Mouse (Mus musculus) midbrain, embryonic 12.5 days (tissue): ENCODE measurements around the gene Pmp22. TPM values are rescaled to one million over a fixed set of nuclear protein-coding genes. Genes with fewer than 3 reads are reported as not detected.

Experiments
- ATAC-seq: fragments of 200-750 bp; cut with Nextera tagmentation; 2 replicates; pipeline ENCODE4 v1.8.0; 2017; ENCODE audit warnings: low read depth, moderate TSS enrichment, moderate library complexity; ENCODE audit not compliant: low FRiP score
- H3K27ac ChIP-seq: fragments of 300-500 bp; sonication (generic); replicated peaks from 2 replicates; pipeline ENCODE4 v1.5.1; 2016; ENCODE audit warnings: mild to moderate bottlenecking
- H3K27me3 ChIP-seq: fragments of 300-500 bp; sonication (generic); 2 replicates; pipeline ENCODE4 v1.6.1; 2016; ENCODE audit warnings: mild to moderate bottlenecking
- H3K36me3 ChIP-seq: fragments of 300-500 bp; sonication (generic); 2 replicates; pipeline ENCODE4 v1.6.1; 2016
- H3K4me1 ChIP-seq: fragments of 300-500 bp; sonication (generic); 2 replicates; pipeline ENCODE4 v1.6.1; 2016
- H3K4me2 ChIP-seq: fragments of 300-500 bp; sonication (generic); replicated peaks from 2 replicates; pipeline ENCODE4 v1.6.1; 2016; ENCODE audit warnings: mild to moderate bottlenecking, moderate library complexity
- H3K4me3 ChIP-seq: fragments of 300-500 bp; sonication (generic); 2 replicates; pipeline ENCODE4 v1.5.1; 2016; ENCODE audit warnings: mild to moderate bottlenecking
- H3K9ac ChIP-seq: fragments of 300-500 bp; sonication (generic); replicated peaks from 2 replicates; pipeline ENCODE4 v1.6.1; 2016; ENCODE audit warnings: mild to moderate bottlenecking, moderate library complexity
- H3K9me3 ChIP-seq: fragments of 300-500 bp; sonication (generic); 2 replicates; pipeline ENCODE4 v1.6.1; 2016; ENCODE audit warnings: mild to moderate bottlenecking
- WGBS: fragments of 180-500 bp; shearing (Covaris S2); methylation state at CpG from one replicate; pipeline ENCODE4 v1.1.7; 2016; 5-methylcytosine and 5-hydroxymethylcytosine counted together
- polyA plus RNA-seq: library from polyadenylated mRNA; unstranded; fragments of >200 nt; fragmentation: Nextera tagmentation; extraction: Ambion mirVana; gene quantifications from 2 replicates; pipeline ENCODE4 v1.2.1, GENCODE M21; 2016

Gene Pmp22
- polyA plus RNA-seq = 29.8 and 41.6 TPM in 2 replicates

DNA sequence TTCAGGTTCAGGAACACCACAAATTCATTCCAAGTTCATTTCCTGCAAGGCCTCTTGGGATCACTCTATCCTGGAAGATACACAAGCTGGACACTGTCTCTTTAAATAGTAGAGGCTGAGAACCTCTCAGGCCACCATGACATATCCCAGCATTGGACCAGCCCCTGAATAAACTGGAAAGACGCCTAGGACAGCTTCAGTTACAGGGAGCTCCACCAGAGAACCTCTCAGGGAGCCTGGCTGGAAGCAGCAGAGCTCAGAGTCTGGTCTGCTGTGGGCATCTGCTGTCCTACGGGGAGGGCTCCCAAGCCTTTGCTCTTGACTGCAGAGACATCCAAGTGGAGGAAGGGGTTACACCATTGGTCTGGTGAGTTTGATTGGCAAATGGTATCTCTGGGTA is at the start of gene Pmp22:
TSS of gene Pmp22 (plus strand) at position 199 of the 400 bp plus-strand sequence.
- Histone ChIP-seq H3K9me3 (no peaks in the 10 kb centered on the region), H3K4me1 (peaks cover 22% of the 10 kb centered on the region), H3K4me2 (no peak within 1 kb of the TSS), H3K27me3 (peaks cover 63% of the 10 kb centered on the region), H3K36me3 (no peaks in the 10 kb centered on the region), H3K27ac (no peak within 1 kb of the TSS), H3K4me3 (no peak within 1 kb of the TSS), H3K9ac (no peak within 1 kb of the TSS)
- no peak for ATAC-seq
- WGBS = 76% methylated on average over 2 of the region's 2 CpGs

GRCm38 (mm10) chr11:63084536-63084935 is 44.2 kb upstream of the Pmp22 start:
- H3K4me3 ChIP-seq = no peak overlapping the region
- no peak overlapping the region for H3K27ac ChIP-seq
- no peaks in the 10 kb centered on the region for H3K4me1 ChIP-seq
- no peak for ATAC-seq
- WGBS = 85% methylated on average over 3 of the region's 3 CpGs
- no peak overlapping the region for H3K9ac ChIP-seq
- H3K27me3 ChIP-seq = no peaks in the 10 kb centered on the region
- no peaks in the 10 kb centered on the region for H3K36me3 ChIP-seq
- 0 out of 2 replicates have a peak, but pooled peaks cover 4% of the 10 kb centered on the region for H3K9me3 ChIP-seq
- no peak overlapping the region for H3K4me2 ChIP-seq

DNA sequence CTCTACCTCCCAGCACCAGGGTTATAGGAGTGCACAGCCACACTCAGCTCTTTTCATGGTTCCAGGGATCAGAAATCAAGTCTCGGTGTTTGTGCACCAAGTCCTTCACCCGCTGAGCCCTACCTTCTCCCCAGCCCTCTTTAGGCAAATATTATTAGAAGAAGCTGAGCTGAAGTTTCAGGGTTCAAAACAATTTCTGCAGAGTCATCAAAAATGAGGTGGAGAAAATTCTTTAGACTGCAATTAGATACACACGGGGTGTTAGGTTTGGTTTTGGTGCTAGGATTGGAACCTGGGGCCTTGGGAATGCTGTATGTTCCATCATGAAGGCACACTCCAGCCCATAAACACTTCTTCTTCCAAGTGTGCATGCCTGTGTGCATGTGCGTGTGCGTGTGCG is 40.1 kb upstream of the Pmp22 start:
- no peak for ATAC-seq
- Histone ChIP-seq H3K4me2 (no peak overlapping the region), H3K9me3 (0 out of 2 replicates have a peak, but pooled peaks cover 4% of the 10 kb centered on the region), H3K9ac (no peak overlapping the region), H3K36me3 (no peaks in the 10 kb centered on the region), H3K27me3 (no peaks in the 10 kb centered on the region), H3K27ac (no peak overlapping the region), H3K4me3 (no peak overlapping the region), H3K4me1 (no peaks in the 10 kb centered on the region)
- WGBS = 93% methylated on average over 6 of the region's 6 CpGs

DNA sequence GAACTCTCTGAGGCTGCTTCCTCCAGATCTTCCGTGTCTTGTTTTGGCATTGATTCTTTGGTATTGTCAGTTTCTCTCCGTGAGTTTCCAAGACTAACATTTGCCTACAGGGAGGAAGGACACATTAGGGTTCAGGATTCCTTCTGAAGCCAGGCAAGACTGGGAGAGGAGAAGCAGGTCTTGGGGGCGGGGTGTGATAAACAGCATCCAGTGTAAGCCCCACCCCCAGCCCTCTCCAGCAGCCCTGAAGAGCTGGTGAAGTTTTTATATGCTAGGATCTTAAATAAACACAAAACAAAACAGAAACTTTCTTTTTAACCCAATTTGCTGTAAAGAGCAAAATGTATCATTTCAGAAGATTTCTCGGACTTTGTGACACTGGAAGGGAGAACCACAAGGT is 38.6 kb upstream of the Pmp22 start:
- no peak overlapping the region for H3K4me3 ChIP-seq

DNA sequence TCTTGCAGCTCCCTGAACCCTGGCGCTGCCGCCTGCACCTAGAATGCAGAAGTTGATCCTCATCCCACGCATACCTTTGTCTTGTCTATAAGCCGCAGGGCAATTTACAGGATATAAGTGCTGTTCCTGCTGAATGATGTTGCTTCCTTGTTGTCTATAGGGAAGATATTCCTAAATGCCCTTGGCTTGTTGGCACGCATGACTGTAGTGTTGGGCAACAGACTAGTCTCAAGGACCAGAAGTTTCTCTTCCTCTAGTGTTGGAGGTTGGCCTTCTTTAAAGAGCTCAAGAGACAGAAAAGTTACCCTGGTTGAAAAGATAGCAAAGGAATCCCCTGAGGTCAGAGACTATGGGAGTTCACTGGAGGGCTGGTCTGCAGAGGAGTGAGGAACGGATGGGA is 37.8 kb upstream of the Pmp22 start:
- Histone ChIP-seq H3K27me3 (no peaks in the 10 kb centered on the region), H3K36me3 (no peaks in the 10 kb centered on the region), H3K4me2 (no peak overlapping the region), H3K27ac (no peak overlapping the region), H3K4me1 (no peaks in the 10 kb centered on the region), H3K9ac (no peak overlapping the region), H3K9me3 (no peaks in the 10 kb centered on the region), H3K4me3 (no peak overlapping the region)
- 96% methylated on average over 6 of the region's 6 CpGs for WGBS
- no peak for ATAC-seq

More for the DNA sequence above, 38.6 kb upstream of the Pmp22 start:
- H3K4me2 ChIP-seq = no peak overlapping the region
- H3K9ac ChIP-seq = no peak overlapping the region
- no peak for ATAC-seq
- H3K9me3 ChIP-seq = no peaks in the 10 kb centered on the region
- H3K4me1 ChIP-seq = no peaks in the 10 kb centered on the region
- WGBS = 55% methylated on average over 4 of the region's 4 CpGs
- H3K36me3 ChIP-seq = no peaks in the 10 kb centered on the region
- H3K27ac ChIP-seq = no peak overlapping the region
- no peaks in the 10 kb centered on the region for H3K27me3 ChIP-seq

DNA sequence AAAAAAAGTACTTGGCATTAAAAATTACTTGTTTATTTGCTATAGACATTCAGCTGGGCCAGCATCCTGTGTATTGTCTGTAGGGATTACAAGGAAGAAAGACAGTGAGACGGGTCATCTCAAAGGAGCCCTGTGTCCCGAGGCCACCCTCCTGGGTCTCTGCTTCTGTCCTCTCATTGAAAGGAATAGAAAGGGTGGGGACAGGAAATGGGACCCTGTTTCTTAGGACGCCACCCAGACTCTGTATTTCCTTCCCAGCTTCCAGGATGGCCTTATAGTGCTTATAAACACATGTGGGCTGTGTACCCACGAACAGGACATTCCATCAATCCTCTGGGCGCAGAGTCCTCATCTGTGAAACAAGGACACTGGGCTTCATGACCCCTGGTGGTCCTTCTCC is 36.5 kb upstream of the Pmp22 start:
- ATAC-seq = no peak
- no peak overlapping the region for H3K4me3 ChIP-seq
- no peaks in the 10 kb centered on the region for H3K9me3 ChIP-seq
- 66% methylated on average over 5 of the region's 5 CpGs for WGBS
- no peaks in the 10 kb centered on the region for H3K36me3 ChIP-seq
- no peak overlapping the region for H3K9ac ChIP-seq
- H3K4me2 ChIP-seq = no peak overlapping the region
- no peaks in the 10 kb centered on the region for H3K4me1 ChIP-seq
- H3K27me3 ChIP-seq = no peaks in the 10 kb centered on the region
- H3K27ac ChIP-seq = no peak overlapping the region

DNA sequence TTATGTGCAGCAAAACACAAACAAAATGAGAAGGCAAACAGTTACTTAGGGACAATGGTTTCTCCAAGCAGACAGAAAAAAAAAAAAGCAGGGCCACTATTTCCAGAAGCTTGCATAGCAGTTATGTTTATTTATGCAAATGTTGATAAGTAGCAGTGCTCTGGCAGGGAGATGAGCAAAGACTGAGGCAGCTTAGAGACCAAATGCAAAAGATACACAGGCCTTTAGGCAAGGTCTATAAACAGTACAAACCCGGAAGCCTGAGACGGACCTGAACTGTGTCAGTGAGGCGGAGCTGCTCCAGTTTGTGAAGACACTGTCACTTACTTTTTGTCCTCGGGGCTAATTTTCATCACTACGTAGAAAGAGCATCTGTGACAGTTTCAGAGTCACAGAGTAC is 35.2 kb upstream of the Pmp22 start:
- Histone ChIP-seq H3K36me3 (no peaks in the 10 kb centered on the region), H3K27me3 (no peaks in the 10 kb centered on the region), H3K4me2 (no peak overlapping the region), H3K4me1 (no peaks in the 10 kb centered on the region), H3K27ac (no peak overlapping the region), H3K4me3 (no peak overlapping the region), H3K9ac (no peak overlapping the region), H3K9me3 (no peaks in the 10 kb centered on the region)
- WGBS = 76% methylated on average over 5 of the region's 5 CpGs
- no peak for ATAC-seq

- H3K27me3 ChIP-seq = no peaks in the 10 kb centered on the region
- no peak overlapping the region for H3K4me3 ChIP-seq
- no peaks in the 10 kb centered on the region for H3K9me3 ChIP-seq
- no peak overlapping the region for H3K9ac ChIP-seq
- no peaks in the 10 kb centered on the region for H3K4me1 ChIP-seq
- ATAC-seq = no peak
- no peak overlapping the region for H3K27ac ChIP-seq
- no peak overlapping the region for H3K4me2 ChIP-seq
- WGBS = 89% methylated on average over 8 of the region's 8 CpGs
- no peaks in the 10 kb centered on the region for H3K36me3 ChIP-seq
These were observed 34.3 kb upstream of the Pmp22 start for GRCm38 (mm10) chr11:63094496-63094895.

GRCm38 (mm10) chr11:63098016-63098415 is 30.8 kb upstream of the Pmp22 start:
- Histone ChIP-seq H3K27me3 (no peaks in the 10 kb centered on the region), H3K4me2 (no peak overlapping the region), H3K36me3 (no peaks in the 10 kb centered on the region), H3K27ac (no peak overlapping the region), H3K9ac (no peak overlapping the region), H3K9me3 (no peaks in the 10 kb centered on the region), H3K4me3 (no peak overlapping the region), H3K4me1 (no peaks in the 10 kb centered on the region)
- 84% methylated on average over 3 of the region's 3 CpGs for WGBS
- no peak for ATAC-seq

- no peaks in the 10 kb centered on the region for H3K9me3 ChIP-seq
- no peak overlapping the region for H3K4me3 ChIP-seq
- no peak for ATAC-seq
- H3K27me3 ChIP-seq = no peaks in the 10 kb centered on the region
- WGBS = 80% methylated on average over 3 of the region's 3 CpGs
- no peaks in the 10 kb centered on the region for H3K4me1 ChIP-seq
- H3K36me3 ChIP-seq = no peaks in the 10 kb centered on the region
- no peak overlapping the region for H3K27ac ChIP-seq
- no peak overlapping the region for H3K4me2 ChIP-seq
- H3K9ac ChIP-seq = no peak overlapping the region
These were observed 29.4 kb upstream of the Pmp22 start for GRCm38 (mm10) chr11:63099390-63099789.

DNA sequence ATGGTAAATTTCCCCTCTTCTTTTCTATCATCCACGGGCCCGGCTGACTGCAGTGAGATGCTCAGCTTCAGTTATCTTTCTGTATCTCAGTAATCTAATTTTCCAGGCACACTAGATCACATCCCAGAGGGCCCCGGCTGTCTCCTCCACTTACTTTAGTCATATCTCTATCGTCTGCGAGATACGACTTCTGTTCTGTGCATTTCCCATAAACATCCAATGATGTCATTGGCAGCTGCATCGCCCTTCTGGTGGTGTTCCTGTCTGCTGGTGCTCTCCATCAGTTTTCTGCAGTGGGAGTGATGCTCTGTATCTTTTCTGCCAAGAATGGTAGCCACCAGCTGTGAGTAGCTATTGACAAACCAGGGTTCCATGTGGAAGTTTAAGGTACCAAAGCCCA is 25.5 kb upstream of the Pmp22 start:
- no peak for ATAC-seq
- 92% methylated on average over 7 of the region's 7 CpGs for WGBS

DNA sequence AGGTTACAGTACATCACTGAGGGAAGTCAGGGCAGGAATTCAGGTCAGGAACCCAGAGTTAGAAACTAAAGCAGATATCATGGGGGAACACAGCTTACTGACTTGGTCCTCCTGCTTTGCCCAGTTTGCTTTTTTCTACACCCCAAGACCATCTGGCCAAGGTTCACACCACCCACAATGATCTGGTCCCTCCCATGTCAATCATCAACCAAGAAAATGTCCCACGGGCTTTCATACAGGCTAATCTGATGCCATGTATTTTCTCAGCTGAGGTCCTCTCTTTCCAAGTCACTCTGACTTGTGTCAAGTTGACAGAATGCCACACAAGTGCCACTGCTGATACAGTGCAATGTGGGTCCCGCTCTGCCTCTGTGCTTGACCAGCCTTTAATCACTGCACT is 24.8 kb upstream of the Pmp22 start:
- Histone ChIP-seq H3K4me2 (no peak overlapping the region), H3K4me3 (no peak overlapping the region), H3K4me1 (no peaks in the 10 kb centered on the region), H3K9ac (no peak overlapping the region), H3K27ac (no peak overlapping the region), H3K36me3 (no peaks in the 10 kb centered on the region), H3K27me3 (no peaks in the 10 kb centered on the region), H3K9me3 (no peaks in the 10 kb centered on the region)
- no peak for ATAC-seq
- WGBS = 97% methylated on average over 2 of the region's 2 CpGs

More for the DNA sequence above, 25.5 kb upstream of the Pmp22 start:
- H3K4me2 ChIP-seq = no peak overlapping the region
- H3K36me3 ChIP-seq = no peaks in the 10 kb centered on the region
- H3K4me1 ChIP-seq = no peaks in the 10 kb centered on the region
- no peak overlapping the region for H3K4me3 ChIP-seq
- no peaks in the 10 kb centered on the region for H3K27me3 ChIP-seq
- no peaks in the 10 kb centered on the region for H3K9me3 ChIP-seq
- no peak overlapping the region for H3K27ac ChIP-seq
- no peak overlapping the region for H3K9ac ChIP-seq

DNA sequence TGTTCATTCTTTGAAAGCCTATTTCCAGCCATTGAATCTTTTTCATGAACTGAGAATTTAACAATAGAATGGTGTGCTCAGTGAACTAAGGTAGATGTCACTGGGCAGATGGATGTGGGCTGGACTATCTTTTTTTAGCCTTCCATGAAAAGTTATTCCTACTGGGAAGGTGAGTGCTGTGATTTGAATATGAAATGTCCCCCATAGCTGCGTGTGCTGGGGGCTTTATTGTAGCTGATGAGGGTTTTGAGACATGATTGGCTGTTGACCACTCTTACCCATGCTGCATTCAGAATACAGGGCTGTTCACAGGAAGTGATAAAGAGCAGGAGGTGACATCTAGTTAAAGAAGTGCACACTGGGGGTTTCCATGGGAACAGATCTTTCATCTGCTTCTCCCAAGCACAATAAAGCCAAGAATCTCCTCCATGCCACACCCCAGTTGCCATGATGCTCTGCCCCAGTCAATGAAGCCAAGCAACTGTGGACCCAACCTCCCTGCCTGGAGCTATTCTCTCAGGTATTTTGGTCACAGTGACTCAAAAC is 19.5 kb upstream of the Pmp22 start:
- Histone ChIP-seq H3K9ac (no peak overlapping the region), H3K9me3 (no peaks in the 10 kb centered on the region), H3K27ac (no peak overlapping the region), H3K36me3 (no peaks in the 10 kb centered on the region), H3K4me3 (no peak overlapping the region), H3K4me2 (no peak overlapping the region), H3K27me3 (no peaks in the 10 kb centered on the region), H3K4me1 (0 out of 2 replicates have a peak, but pooled peaks cover 4% of the 10 kb centered on the region)
- ATAC-seq = no peak
- 58% methylated on average over 1 of the region's 1 CpGs for WGBS
